Mouse (Mus musculus) liver, embryonic 15.5 days (tissue): ENCODE results near the gene Lyl1. TPM values are rescaled to one million over a fixed set of nuclear protein-coding genes. Genes with fewer than 3 reads are reported as not detected.

Experiments
- ATAC-seq: fragments of 200-750 bp; cut with Nextera tagmentation; 2 replicates; pipeline ENCODE4 v1.8.0; 2017; ENCODE audit warnings: moderate number of reproducible peaks, mild to moderate bottlenecking, moderate library complexity; ENCODE audit not compliant: insufficient read depth
- H3K27ac ChIP-seq: fragments of 300-500 bp; sonication (generic); replicated peaks from 2 replicates; pipeline ENCODE4 v1.5.1; 2015; ENCODE audit warnings: mild to moderate bottlenecking, inconsistent platforms
- H3K27me3 ChIP-seq: fragments of 300-500 bp; sonication (generic); 2 replicates; pipeline ENCODE4 v1.6.1; 2015; ENCODE audit warnings: mild to moderate bottlenecking, inconsistent platforms
- H3K36me3 ChIP-seq: fragments of 300-500 bp; sonication (generic); replicated peaks from 2 replicates; pipeline ENCODE4 v1.6.1; 2015; ENCODE audit warnings: moderate library complexity, mild to moderate bottlenecking, inconsistent platforms
- H3K4me1 ChIP-seq: fragments of 300-500 bp; sonication (generic); replicated peaks from 2 replicates; pipeline ENCODE4 v1.6.1; 2015; ENCODE audit warnings: inconsistent platforms
- H3K4me2 ChIP-seq: fragments of 300-500 bp; sonication (generic); 2 replicates; pipeline ENCODE4 v1.6.1; 2015; ENCODE audit warnings: moderate library complexity, mild to moderate bottlenecking, inconsistent platforms
- H3K4me3 ChIP-seq: fragments of 300-500 bp; sonication (generic); replicated peaks from 2 replicates; pipeline ENCODE4 v1.5.1; 2015; ENCODE audit warnings: mild to moderate bottlenecking, inconsistent platforms
- H3K9ac ChIP-seq: fragments of 300-500 bp; sonication (generic); 2 replicates; pipeline ENCODE4 v1.6.1; 2015; ENCODE audit warnings: moderate library complexity, mild to moderate bottlenecking, inconsistent platforms
- H3K9me3 ChIP-seq: fragments of 300-500 bp; sonication (generic); replicated peaks from 2 replicates; pipeline ENCODE4 v1.6.1; 2016; ENCODE audit warnings: inconsistent platforms
- WGBS: fragments of 180-500 bp; shearing (Covaris S2); methylation state at CpG from one replicate; pipeline ENCODE4 v1.1.7; 2015; ENCODE audit warnings: mixed read lengths; ENCODE audit not compliant: insufficient replicate concordance; 5-methylcytosine and 5-hydroxymethylcytosine counted together
- polyA plus RNA-seq: library from polyadenylated mRNA; unstranded; fragments of >200 nt; fragmentation: Nextera tagmentation; extraction: Ambion mirVana; gene quantifications from 2 replicates; pipeline ENCODE4 v1.2.1, GENCODE M21; 2015

The Lyl1 gene
- polyA plus RNA-seq, 1 experiment from 2014 or later, result 55.3 TPM

GRCm38 (mm10) chr8:84704867-84705831, 3.9 kb downstream of the Lyl1 start:
- under 1% methylated on average over 61 of the region's 61 CpGs for WGBS
- H3K4me1 ChIP-seq, result peaks cover 79% of the 10 kb centered on the region
- H3K9ac ChIP-seq, result peak overlapping the region; percentile 78
- no peak for ATAC-seq
- peaks cover 20% of the 10 kb centered on the region for H3K36me3 ChIP-seq
- peak overlapping the region; percentile 95 for H3K4me2 ChIP-seq
- peak overlapping the region; percentile 98 for H3K27ac ChIP-seq
- peak overlapping the region; percentile 78 for H3K4me3 ChIP-seq
- H3K9me3 ChIP-seq, result no peaks in the 10 kb centered on the region
- H3K27me3 ChIP-seq, result peaks cover 36% of the 10 kb centered on the region

GRCm38 (mm10) chr8:84705960-84706359, 4.7 kb downstream of the Lyl1 start:
- H3K4me3 ChIP-seq, result peak overlapping the region; percentile 78
- peak overlapping the region; percentile 95 for H3K4me2 ChIP-seq
- no peak for ATAC-seq
- peak overlapping the region; percentile 98 for H3K27ac ChIP-seq
- peaks cover 71% of the 10 kb centered on the region for H3K4me1 ChIP-seq
- H3K9me3 ChIP-seq, result no peaks in the 10 kb centered on the region
- peaks cover 20% of the 10 kb centered on the region for H3K36me3 ChIP-seq
- H3K27me3 ChIP-seq, result peaks cover 36% of the 10 kb centered on the region
- peak overlapping the region; percentile 78 for H3K9ac ChIP-seq
- WGBS, result under 1% methylated on average over 12 of the region's 12 CpGs

- Histone ChIP-seq H3K27me3 (peaks cover 36% of the 10 kb centered on the region), H3K4me2 (peak overlapping the region; percentile 95), H3K4me3 (peak overlapping the region; percentile 78), H3K36me3 (peaks cover 20% of the 10 kb centered on the region), H3K9ac (peak overlapping the region; percentile 78), H3K27ac (peak overlapping the region; percentile 79), H3K4me1 (peaks cover 70% of the 10 kb centered on the region), H3K9me3 (no peaks in the 10 kb centered on the region)
- WGBS, result 3% methylated on average over 45 of the region's 45 CpGs
- ATAC-seq, result no peak
Observed at GRCm38 (mm10) chr8:84706610-84707266, 5.5 kb downstream of the Lyl1 start.

- ATAC-seq, result peak; percentile 17
- Histone ChIP-seq H3K4me1 (peaks cover 76% of the 10 kb centered on the region), H3K36me3 (peaks cover 20% of the 10 kb centered on the region), H3K9ac (peak overlapping the region; percentile 78), H3K27ac (peak overlapping the region; percentile 79), H3K27me3 (peaks cover 36% of the 10 kb centered on the region), H3K4me3 (peak overlapping the region; percentile 78), H3K9me3 (no peaks in the 10 kb centered on the region), H3K4me2 (peak overlapping the region; percentile 95)
- 2% methylated on average over 22 of the region's 22 CpGs for WGBS
Observed at GRCm38 (mm10) chr8:84707267-84707883, 6.1 kb downstream of the Lyl1 start.

DNA sequence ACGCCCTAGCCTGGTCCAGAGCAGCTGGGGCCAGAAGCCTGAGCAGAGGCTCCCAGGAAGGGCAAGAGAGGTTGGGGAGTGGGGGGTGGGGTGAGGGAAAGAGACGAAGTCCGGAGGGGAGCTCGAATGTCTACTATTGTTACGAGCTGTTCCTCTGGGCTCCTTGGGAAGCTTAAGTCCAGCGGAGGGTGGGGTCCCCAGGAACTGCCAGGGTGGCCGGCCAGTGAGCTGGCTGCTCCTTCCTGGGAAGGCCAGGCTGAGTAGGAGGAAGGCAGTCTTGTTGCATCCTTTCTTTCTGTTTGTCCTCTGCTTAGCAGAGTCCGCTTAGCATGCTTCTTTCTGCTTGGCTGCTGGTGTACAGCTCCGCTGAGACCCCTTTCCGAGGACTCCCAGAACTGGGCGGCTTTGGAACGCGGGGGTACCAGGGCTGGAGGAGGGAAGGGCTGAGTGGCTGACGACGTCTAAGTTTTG, 6.8 kb downstream of the Lyl1 start:
- Histone ChIP-seq H3K9ac (peak overlapping the region; percentile 78), H3K27ac (peak overlapping the region; percentile 79), H3K4me2 (peak overlapping the region; percentile 95), H3K9me3 (no peaks in the 10 kb centered on the region), H3K4me1 (peaks cover 83% of the 10 kb centered on the region), H3K4me3 (peak overlapping the region; percentile 78), H3K27me3 (peaks cover 36% of the 10 kb centered on the region), H3K36me3 (peaks cover 12% of the 10 kb centered on the region)
- ATAC-seq, result no peak
- WGBS, result 14% methylated on average over 15 of the region's 15 CpGs

GRCm38 (mm10) chr8:84708774-84709475, 7.7 kb downstream of the Lyl1 start:
- WGBS, result 21% methylated on average over 12 of the region's 12 CpGs
- peaks cover 36% of the 10 kb centered on the region for H3K27me3 ChIP-seq
- peaks cover 81% of the 10 kb centered on the region for H3K4me1 ChIP-seq
- H3K9ac ChIP-seq, result no peak overlapping the region; the same call in 1 of the 2 replicates
- H3K27ac ChIP-seq, result peak overlapping the region; percentile 51
- ATAC-seq, result peak; percentile 40
- peak overlapping the region; percentile 95 for H3K4me2 ChIP-seq
- H3K36me3 ChIP-seq, result peaks cover 4% of the 10 kb centered on the region
- no peaks in the 10 kb centered on the region for H3K9me3 ChIP-seq
- peak overlapping the region; percentile 78; the same call in 1 of the 2 replicates for H3K4me3 ChIP-seq

- WGBS, result 97% methylated on average over 1 of the region's 1 CpGs
- no peak for ATAC-seq
- Histone ChIP-seq H3K36me3 (no peaks in the 10 kb centered on the region), H3K9me3 (no peaks in the 10 kb centered on the region), H3K9ac (no peak overlapping the region), H3K4me1 (peaks cover 71% of the 10 kb centered on the region), H3K4me2 (no peak overlapping the region), H3K4me3 (no peak overlapping the region), H3K27ac (peak overlapping the region; percentile 51), H3K27me3 (peaks cover 39% of the 10 kb centered on the region)
Observed at GRCm38 (mm10) chr8:84709931-84710330, 8.7 kb downstream of the Lyl1 start.

DNA sequence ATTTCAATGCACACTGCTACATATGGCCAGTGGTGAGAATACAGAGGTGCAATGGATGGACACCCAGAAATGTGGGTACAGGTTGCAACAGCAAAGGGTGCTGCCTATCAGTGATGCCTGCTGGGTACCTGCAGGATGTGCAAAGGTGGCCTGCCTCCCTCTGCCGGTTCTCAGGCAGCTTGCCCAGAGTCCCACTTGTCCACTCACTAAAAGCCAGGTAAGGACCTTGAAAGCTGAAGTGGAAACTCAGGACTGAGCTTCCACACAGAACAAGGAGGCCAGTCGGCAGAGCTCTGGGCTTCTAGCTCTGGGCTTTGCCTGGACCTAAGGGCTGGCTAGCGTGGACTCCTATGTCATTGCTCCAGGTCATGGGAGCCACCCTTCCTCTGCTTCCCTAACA, 10.1 kb downstream of the Lyl1 start:
- no peak for ATAC-seq
- 74% methylated on average over 3 of the region's 3 CpGs for WGBS
- peaks cover 66% of the 10 kb centered on the region for H3K4me1 ChIP-seq

GRCm38 (mm10) chr8:84711933-84712758, 10.9 kb downstream of the Lyl1 start:
- Histone ChIP-seq H3K4me1 (peaks cover 64% of the 10 kb centered on the region), H3K9me3 (no peaks in the 10 kb centered on the region), H3K36me3 (no peaks in the 10 kb centered on the region), H3K4me3 (no peak overlapping the region), H3K4me2 (no peak overlapping the region), H3K27ac (0 out of 2 replicates have a peak overlapping the region, but pooled peaks have one; percentile 14), H3K27me3 (peaks cover 32% of the 10 kb centered on the region), H3K9ac (no peak overlapping the region)
- WGBS, result 47% methylated on average over 11 of the region's 11 CpGs
- no peak for ATAC-seq

More for the DNA sequence above, 10.1 kb downstream of the Lyl1 start:
- Histone ChIP-seq H3K27ac (no peak overlapping the region), H3K4me2 (no peak overlapping the region), H3K36me3 (no peaks in the 10 kb centered on the region), H3K9me3 (no peaks in the 10 kb centered on the region), H3K27me3 (peaks cover 35% of the 10 kb centered on the region), H3K9ac (no peak overlapping the region), H3K4me3 (no peak overlapping the region)

GRCm38 (mm10) chr8:84712759-84713120, 11.5 kb downstream of the Lyl1 start:
- no peak overlapping the region for H3K4me2 ChIP-seq
- WGBS, result 45% methylated on average over 3 of the region's 3 CpGs
- peaks cover 28% of the 10 kb centered on the region for H3K27me3 ChIP-seq
- peaks cover 3% of the 10 kb centered on the region; the same call in 1 of the 2 replicates for H3K36me3 ChIP-seq
- no peak overlapping the region for H3K4me3 ChIP-seq
- no peaks in the 10 kb centered on the region for H3K9me3 ChIP-seq
- H3K4me1 ChIP-seq, result peaks cover 63% of the 10 kb centered on the region
- 0 out of 2 replicates have a peak overlapping the region, but pooled peaks have one; percentile 14 for H3K27ac ChIP-seq
- H3K9ac ChIP-seq, result no peak overlapping the region
- no peak for ATAC-seq
